Mouse (Mus musculus): ENCODE data around the gene Crlf1.

Gene Crlf1

GRCm38 (mm10) chr8:70522592-70523403 is 29.8 kb downstream of the Crlf1 start:
- DNase-seq (ENCODE audit: low spot score), result peak; percentile 97

- DNase-seq (ENCODE audit: low spot score), result no peak
Measured at GRCm38 (mm10) chr8:70527111-70527511, 34.2 kb downstream of the Crlf1 start.

GRCm38 (mm10) chr8:70527512-70528181 is 34.7 kb downstream of the Crlf1 start, which contains the start of the genes Fkbp8 and Kxd1:
TSS of gene Fkbp8 (plus strand) at chr8:70527724.
TSS of gene Kxd1 (minus strand) at chr8:70527956.
- peak; percentile 99 for DNase-seq (ENCODE audit: low spot score)

GRCm38 (mm10) chr8:70528182-70528797 is 35.3 kb downstream of the Crlf1 start:
- DNase-seq (ENCODE audit: low spot score), result no peak

- DNase-seq (ENCODE audit: low spot score), result no peak
Measured at GRCm38 (mm10) chr8:70529299-70529698, 36.3 kb downstream of the Crlf1 start.

- DNase-seq (ENCODE audit: low spot score), result no peak
Measured at GRCm38 (mm10) chr8:70529741-70530161, 36.8 kb downstream of the Crlf1 start.

GRCm38 (mm10) chr8:70530314-70530713 is 37.4 kb downstream of the Crlf1 start:
- no peak for DNase-seq (ENCODE audit: low spot score)

GRCm38 (mm10) chr8:70534281-70534680 is 41.3 kb downstream of the Crlf1 start:
- DNase-seq (ENCODE audit: low spot score), result no peak

GRCm38 (mm10) chr8:70535221-70535620 is 42.3 kb downstream of the Crlf1 start:
- DNase-seq (ENCODE audit: low spot score), result no peak

GRCm38 (mm10) chr8:70535701-70536100 is 42.7 kb downstream of the Crlf1 start:
- no peak for DNase-seq (ENCODE audit: low spot score)

GRCm38 (mm10) chr8:70538024-70538579 is 45.1 kb downstream of the Crlf1 start:
- peak; percentile 64 for DNase-seq (ENCODE audit: low spot score)

GRCm38 (mm10) chr8:70538633-70539076 is 45.7 kb downstream of the Crlf1 start:
- DNase-seq (ENCODE audit: low spot score), result peak; percentile 100

GRCm38 (mm10) chr8:70539077-70539813 is 46.3 kb downstream of the Crlf1 start, which contains the start of gene Ell:
TSS of gene Ell (plus strand) at chr8:70539457.
- peak; percentile 100 for DNase-seq (ENCODE audit: low spot score)

GRCm38 (mm10) chr8:70540013-70540506 is 47.1 kb downstream of the Crlf1 start:
- no peak for DNase-seq (ENCODE audit: low spot score)

- no peak for DNase-seq (ENCODE audit: low spot score)
Measured at GRCm38 (mm10) chr8:70540507-70541071, 47.6 kb downstream of the Crlf1 start.

- no peak for DNase-seq (ENCODE audit: low spot score)
Measured at GRCm38 (mm10) chr8:70541081-70541480, 48.1 kb downstream of the Crlf1 start.

GRCm38 (mm10) chr8:70544200-70544687 is 51.3 kb downstream of the Crlf1 start:
- no peak for DNase-seq (ENCODE audit: low spot score)

- no peak for DNase-seq (ENCODE audit: low spot score)
Measured at GRCm38 (mm10) chr8:70546412-70546811, 53.5 kb downstream of the Crlf1 start.

GRCm38 (mm10) chr8:70547762-70548161 is 54.8 kb downstream of the Crlf1 start:
- DNase-seq (ENCODE audit: low spot score), result no peak

GRCm38 (mm10) chr8:70549412-70550184 is 56.6 kb downstream of the Crlf1 start:
- DNase-seq (ENCODE audit: low spot score), result no peak

Data from layer of hippocampus, adult 11-12 months (tissue).